Mouse (Mus musculus) B cell, adult (primary cell): ENCODE data around the gene Olfr25. TPM values are rescaled to one million over a fixed set of nuclear protein-coding genes. Genes with fewer than 3 reads are reported as not detected.

Experiments
- total RNA-seq: library from RNA; stranded (reverse); gene quantifications from 4 replicates; pipeline ENCODE4 v1.2.4, GENCODE M21; 2023; ENCODE audit not compliant: inconsistent age

Olfr25 gene
- total RNA-seq = not detected in 4 replicates

GRCm38 (mm10) chr9:38328760-38329159 is at the start of gene Olfr25:
Gene Olfr25 (plus strand): TSS chr9:38329060.

GRCm38 (mm10) chr9:38290807-38291206 is 38.1 kb upstream of the Olfr25 start, which contains the start of gene Olfr896-ps1:
Gene Olfr896-ps1 (plus strand): TSS chr9:38291107.

GRCm38 (mm10) chr9:38348111-38348510 is 19.3 kb downstream of the Olfr25 start, which contains the start of gene Olfr898:
Gene Olfr898 (plus strand): TSS chr9:38348411.

DNA sequence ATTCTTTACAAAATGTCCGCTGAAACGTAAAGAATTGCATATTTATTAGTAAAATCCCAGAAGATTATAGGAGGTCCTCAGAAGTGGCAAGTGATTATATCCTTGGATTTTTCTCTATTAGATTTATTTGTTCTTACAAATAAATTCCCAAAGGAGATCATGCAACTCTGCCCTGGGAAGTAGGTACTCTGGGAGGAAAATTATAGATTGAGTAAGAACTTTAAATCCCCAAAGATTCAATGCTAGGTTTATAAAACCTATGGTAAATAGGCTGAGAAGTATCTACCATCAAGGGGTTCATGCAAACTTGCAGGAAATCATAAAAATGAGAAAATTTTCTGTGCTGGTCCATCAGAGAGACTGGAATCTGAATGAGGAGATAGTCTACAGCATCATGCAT is 37.7 kb downstream of the Olfr25 start, which contains the start of gene Olfr250:
TSS of gene Olfr250 (plus strand) at position 301 of the 400 bp plus-strand sequence.

DNA sequence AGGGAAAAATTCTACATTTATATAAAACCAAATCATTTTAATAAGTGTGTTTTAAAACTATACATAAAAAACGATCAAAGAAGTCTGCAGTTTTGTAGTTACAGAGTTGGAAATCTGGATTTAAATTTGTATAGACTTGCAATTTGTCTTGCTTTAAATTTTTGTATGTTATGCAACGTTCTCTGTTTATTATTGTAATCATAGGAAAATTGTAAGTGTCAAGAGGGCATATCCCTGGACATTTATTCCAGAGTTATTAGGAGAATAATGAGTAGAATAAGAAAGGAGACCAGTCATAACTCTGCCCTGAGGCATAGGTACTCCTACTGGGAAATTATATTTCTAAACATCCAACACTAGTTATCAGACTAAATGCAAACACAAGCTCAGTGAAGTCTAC is 47.9 kb downstream of the Olfr25 start, which contains the start of gene Olfr251:
TSS of gene Olfr251 (plus strand) at position 301 of the 400 bp plus-strand sequence.

Other genes with a start within 250 kb of the Olfr25 start
- not detected in 4 replicates for gene Olfr887, start 245.0 kb upstream of the Olfr25 start, total RNA-seq
- gene Olfr888, start 220.9 kb upstream of the Olfr25 start, total RNA-seq = not detected in 4 replicates
- not detected in 4 replicates for gene Olfr889, start 213.9 kb upstream of the Olfr25 start, total RNA-seq
- not detected in 4 replicates for gene Olfr890, start 186.5 kb upstream of the Olfr25 start, total RNA-seq
- not detected in 4 replicates for gene Olfr891, start 148.2 kb upstream of the Olfr25 start, total RNA-seq
- not detected in 4 replicates for gene Olfr893, start 120.7 kb upstream of the Olfr25 start, total RNA-seq
- not detected in 4 replicates for gene Olfr894, start 111.0 kb upstream of the Olfr25 start, total RNA-seq
- gene Olfr143, start 76.3 kb upstream of the Olfr25 start, total RNA-seq = not detected in 4 replicates
- gene Olfr895, start 61.2 kb upstream of the Olfr25 start, total RNA-seq = not detected in 4 replicates
- not detected in 4 replicates for gene Olfr896-ps1, start 38.0 kb upstream of the Olfr25 start, total RNA-seq
- not detected in 4 replicates for gene Olfr898, start 19.4 kb downstream of the Olfr25 start, total RNA-seq
- gene Olfr250, start 37.8 kb downstream of the Olfr25 start, total RNA-seq = not detected in 4 replicates
- gene Olfr251, start 48.0 kb downstream of the Olfr25 start, total RNA-seq = not detected in 4 replicates
- not detected in 4 replicates for gene Olfr147, start 72.6 kb downstream of the Olfr25 start, total RNA-seq
- gene Olfr901, start 100.4 kb downstream of the Olfr25 start, total RNA-seq = not detected in 4 replicates
- gene Olfr902, start 118.6 kb downstream of the Olfr25 start, total RNA-seq = not detected in 4 replicates
- not detected in 4 replicates for gene Olfr904, start 134.1 kb downstream of the Olfr25 start, total RNA-seq
- not detected in 4 replicates for gene Olfr905, start 142.0 kb downstream of the Olfr25 start, total RNA-seq
- gene Olfr906, start 158.0 kb downstream of the Olfr25 start, total RNA-seq = not detected in 4 replicates
- gene Olfr907, start 166.7 kb downstream of the Olfr25 start, total RNA-seq = not detected in 4 replicates
- not detected in 4 replicates for gene Olfr911-ps1, start 192.5 kb downstream of the Olfr25 start, total RNA-seq
- not detected in 4 replicates for gene Olfr910, start 208.8 kb downstream of the Olfr25 start, total RNA-seq